Mouse (Mus musculus) brain, embryonic 14.5 days (tissue): ENCODE results near the gene Rps8. TPM values are rescaled to one million over a fixed set of nuclear protein-coding genes. Genes with fewer than 3 reads are reported as not detected.
A peak's percentile ranks its signal among the peaks of the same experiment; 100 is the strongest.
"Not testable (repeated sequence)": the region's sequence is repeated elsewhere in the genome, so short reads cannot be mapped to it uniquely, and the experiment has no call there.

Experiments
- DNase-seq: peaks from one replicate; pipeline ENCODE4 v3.0.0-alpha.2; 2011; ENCODE audit warnings: low read depth
- CTCF ChIP-seq: fragments of 200-500 bp; IDR thresholded peaks from 2 replicates; pipeline ENCODE4 v1.5.1; 2012; ENCODE audit warnings: inconsistent platforms, mild to moderate bottlenecking, moderate library complexity, borderline replicate concordance; ENCODE audit not compliant: insufficient read depth, insufficient read length; ENCODE audit errors: extremely low read depth
- POLR2A ChIP-seq: fragments of 200-500 bp; IDR thresholded peaks from 2 replicates; pipeline ENCODE4 v1.6.1; 2012; ENCODE audit warnings: mild to moderate bottlenecking, inconsistent platforms, borderline replicate concordance; ENCODE audit not compliant: poor library complexity, insufficient read depth, insufficient read length, severe bottlenecking; ENCODE audit errors: extremely low read depth
- polyA plus RNA-seq: library from polyadenylated mRNA; depleted of rRNA; stranded (reverse); fragments of >200 nt; gene quantifications from 2 replicates; pipeline ENCODE4 v1.2.3, GENCODE M21; 2012; rRNA removed

Rps8 gene
- 838 and 897 TPM in 2 replicates for polyA plus RNA-seq

DNA sequence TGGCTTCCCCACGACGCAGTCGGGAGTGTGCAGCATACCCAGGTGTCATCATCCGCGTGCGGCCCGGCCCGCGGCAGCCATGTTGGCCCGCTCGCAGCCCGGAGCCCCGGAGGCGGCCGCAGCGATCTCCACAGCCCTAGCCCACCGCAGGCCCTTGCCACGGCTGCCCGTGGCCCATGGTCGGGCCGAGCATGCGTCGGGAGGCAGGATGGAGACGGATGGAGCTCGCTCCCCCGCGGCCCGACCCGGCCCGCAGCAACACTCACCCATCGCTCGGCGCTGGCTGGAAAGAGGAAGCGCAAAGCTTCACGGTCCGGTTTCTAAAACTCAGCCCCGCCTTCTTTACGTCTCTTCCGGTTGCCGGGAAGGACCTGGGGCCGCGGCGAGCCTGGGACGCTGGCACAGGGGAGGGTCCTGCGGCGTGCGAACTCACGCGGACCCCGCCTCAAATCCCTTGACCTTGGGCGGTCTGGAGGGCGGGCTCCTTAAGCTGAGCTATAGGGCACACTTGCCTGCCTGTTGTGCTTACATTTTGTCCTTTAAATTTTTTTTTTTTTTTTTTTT lies at the start of gene Rps8:
Gene Rps8, minus strand, starts transcription at position 452 of the 564 bp plus-strand sequence.
- TF ChIP-seq POLR2A = peak; percentile 77; the same call in 1 of the 2 replicates
- TF ChIP-seq CTCF = no peak
- DNase-seq = peak; percentile 97

DNA sequence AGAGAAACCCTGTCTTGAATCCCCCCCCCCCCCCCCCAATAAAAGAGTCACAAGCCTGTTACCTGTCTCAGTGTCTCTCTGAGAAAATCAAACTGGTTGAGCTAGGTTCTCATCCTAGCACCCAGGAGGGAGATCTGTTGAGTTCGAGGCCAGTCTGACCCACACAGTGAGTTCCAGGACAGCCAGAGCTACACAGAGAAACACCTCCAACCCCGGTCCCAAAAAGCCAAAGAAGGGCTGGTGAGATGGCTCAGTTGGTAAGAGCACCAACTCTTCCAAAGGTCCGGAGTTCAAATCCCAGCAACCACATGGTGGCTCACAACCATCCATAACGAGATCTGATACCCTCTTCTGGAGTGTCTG lies 46.9 kb upstream of the Rps8 start:
- DNase-seq = no peak
- TF ChIP-seq CTCF = no peak

DNA sequence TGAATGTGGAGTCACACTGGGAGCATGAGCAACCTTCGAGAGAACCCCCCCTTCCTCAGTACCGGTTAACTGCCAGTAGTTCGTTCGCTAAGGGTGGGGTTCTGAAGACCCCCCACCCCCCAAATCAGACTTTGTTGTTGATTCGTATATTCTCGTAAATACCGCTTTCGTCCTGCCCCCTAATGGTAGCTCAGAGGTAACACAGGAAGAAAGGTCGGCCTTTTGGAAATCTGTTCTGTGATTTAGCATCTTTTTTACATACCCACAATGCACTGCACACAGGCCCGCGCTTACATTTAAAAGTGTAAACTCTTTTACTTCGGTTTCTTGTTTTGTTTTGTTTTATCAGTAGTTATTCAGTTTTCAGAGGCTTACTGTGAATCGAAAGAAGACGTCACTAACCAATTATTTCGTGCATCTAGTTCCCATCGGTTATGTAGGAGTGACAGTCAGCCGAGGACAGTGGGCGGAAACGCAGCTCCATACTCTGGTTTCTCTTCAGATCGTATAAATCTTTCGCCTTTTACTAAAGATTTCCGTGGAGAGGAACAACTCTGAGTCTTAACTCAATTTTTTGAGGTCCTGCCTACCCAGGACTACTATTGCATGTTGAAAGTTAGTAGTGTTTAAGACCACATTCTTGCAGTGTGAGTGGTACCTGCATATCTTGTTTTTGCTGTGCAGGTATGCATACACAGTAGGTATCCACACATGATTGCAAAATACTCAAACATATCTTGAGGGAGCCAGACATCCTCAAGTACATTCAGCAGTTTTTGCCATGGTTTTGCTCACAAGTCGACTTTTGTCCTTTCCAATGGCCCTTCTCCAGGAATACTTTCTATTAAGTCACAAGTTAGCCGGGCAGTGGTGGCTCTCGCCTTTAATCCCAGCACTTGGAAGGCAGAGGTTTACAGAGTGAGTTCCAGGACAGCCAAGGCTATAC lies 46.3 kb upstream of the Rps8 start:
- TF ChIP-seq POLR2A (peak; percentile 13; the same call in 1 of the 2 replicates), CTCF (peak; percentile 61; the same call in 1 of the 2 replicates)
- DNase-seq = peak; percentile 90

DNA sequence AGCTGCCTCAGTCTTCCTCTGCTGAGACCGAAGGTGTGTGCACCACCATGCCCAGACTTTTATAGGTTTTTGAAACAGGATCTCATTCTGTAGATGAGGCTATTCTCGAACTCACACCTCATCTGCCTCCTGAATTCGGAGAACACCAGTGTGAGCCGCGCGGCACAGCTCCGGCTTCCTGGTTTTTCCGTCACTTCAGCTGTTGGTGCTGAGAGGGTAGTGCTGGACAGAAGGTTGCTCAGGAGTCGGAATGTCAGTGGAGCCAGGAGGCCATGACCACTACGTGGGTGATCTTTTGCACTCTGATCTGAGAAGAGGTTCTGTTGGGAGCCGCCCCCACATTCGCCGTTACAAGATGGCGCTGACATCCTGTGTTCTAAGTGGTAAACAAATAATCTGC lies 35.8 kb upstream of the Rps8 start:
- DNase-seq = no peak
- TF ChIP-seq POLR2A = no peak
- no peak for TF ChIP-seq CTCF

DNA sequence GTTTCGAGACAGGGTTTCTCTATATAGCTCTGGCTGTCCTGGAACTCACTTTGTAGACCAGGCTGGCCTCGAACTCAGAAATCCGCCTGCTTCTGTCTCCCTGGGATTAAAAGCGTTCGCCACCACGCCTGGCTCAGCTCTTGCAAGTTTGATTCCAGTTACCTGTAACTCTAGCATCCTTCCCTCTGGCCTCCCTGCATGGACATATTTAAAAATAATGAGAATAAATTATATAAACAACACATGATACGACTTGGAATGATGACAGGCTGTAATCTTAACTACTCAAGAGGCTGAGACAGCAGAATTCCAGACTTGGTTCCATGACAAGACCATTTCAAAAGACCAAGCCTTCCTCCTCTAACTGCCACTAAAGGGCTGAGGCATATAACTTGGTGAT lies 34.6 kb upstream of the Rps8 start:
- peak; percentile 2 for DNase-seq
- no peak for TF ChIP-seq CTCF
- no peak for TF ChIP-seq POLR2A

DNA sequence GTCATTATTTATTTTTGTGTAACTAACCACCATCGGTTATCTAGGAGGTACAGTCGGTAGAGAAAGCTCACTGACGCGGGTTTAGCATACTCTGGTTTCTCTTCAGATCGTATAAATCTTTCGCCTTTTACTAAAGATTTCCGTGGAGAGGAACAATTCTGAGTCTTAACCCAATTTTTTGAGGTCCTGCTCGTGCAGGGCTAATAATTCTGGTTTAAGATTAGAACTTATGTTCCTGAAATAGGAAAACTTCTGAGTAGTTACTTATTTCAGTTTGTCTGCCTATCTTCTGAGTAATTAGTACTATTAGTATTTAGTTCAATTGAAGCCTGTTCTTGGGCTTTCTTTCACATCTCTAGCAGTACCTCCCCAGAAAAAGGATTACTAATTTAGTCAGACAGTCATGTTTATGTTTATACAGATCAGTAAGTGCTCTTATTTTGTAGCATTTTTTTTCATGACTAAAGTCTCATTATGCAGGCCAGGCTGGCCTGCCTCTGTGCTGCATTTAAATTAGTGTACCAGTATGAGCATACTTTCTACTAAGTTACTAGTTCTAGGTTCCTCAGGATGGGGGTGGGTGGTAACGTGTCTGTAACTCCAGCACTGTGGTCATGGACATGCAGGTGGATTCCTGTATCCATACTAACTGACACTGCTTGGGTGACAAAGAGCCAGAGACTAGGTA lies 34.0 kb upstream of the Rps8 start:
- DNase-seq = peak; percentile 91
- TF ChIP-seq CTCF (no peak), POLR2A (peak; percentile 80)

DNA sequence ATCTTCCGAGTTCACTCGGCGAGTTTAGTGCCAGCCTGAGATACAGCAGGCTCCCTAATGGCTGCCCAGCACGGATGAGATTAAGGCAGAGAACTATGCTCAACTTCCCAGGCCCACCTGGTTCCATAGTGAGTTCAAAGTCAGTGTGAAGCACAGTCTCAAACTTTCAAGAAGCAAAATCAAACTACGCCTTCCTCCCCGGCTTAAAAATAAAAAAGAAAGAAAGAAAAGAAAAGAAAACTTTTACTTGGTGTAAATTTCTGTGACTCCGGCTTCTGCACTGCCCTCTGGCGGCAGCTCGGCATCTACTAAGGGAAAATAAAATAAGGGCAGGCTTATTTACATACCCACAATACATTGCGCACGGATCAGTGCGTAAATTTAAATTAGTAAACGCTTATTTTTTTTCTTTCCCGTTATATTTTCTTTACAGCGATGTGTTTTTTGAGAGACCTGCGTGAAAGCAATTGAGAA lies 33.4 kb upstream of the Rps8 start:
- TF ChIP-seq POLR2A (no peak), CTCF (peak; percentile 84; the same call in 1 of the 2 replicates)
- peak; percentile 95 for DNase-seq

DNA sequence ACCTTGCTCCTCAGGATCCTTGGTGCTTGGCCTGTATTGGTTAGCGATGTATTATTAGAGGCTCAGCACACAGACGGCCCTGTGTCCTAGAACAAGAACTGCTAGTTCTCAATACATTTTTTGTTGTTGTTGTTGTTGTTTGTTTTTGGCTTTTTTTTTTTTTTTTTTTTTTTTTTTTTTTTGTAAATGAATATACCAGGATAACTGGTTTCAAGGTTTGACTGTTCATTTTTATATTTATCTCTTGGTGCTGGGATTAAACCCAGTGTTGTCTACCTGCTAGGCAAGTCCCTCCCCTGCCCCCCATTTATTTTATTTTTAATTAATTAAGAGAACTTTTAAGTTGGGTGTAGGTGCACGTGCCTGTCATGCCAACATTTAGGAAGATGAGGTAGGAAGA lies 32.9 kb upstream of the Rps8 start:
- no peak for TF ChIP-seq CTCF
- TF ChIP-seq POLR2A = no peak
- DNase-seq = no peak

DNA sequence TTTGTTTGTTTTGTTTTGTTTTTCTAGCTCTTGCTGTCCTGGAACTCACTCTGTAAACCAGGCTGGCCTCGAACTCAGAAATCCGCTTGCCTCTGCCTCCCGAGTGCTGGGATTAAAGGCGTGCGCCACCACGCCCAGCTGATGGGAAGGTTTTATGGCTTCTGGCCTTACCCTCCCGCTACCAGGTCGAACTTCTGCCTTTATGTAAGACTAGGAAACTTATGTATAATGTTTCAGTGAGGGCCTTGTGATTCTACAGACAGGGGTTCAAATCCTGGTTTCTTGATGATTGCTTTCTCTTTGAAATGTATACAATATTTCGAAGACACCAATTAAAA lies 26.7 kb upstream of the Rps8 start:
- DNase-seq = not testable (repeated sequence)

DNA sequence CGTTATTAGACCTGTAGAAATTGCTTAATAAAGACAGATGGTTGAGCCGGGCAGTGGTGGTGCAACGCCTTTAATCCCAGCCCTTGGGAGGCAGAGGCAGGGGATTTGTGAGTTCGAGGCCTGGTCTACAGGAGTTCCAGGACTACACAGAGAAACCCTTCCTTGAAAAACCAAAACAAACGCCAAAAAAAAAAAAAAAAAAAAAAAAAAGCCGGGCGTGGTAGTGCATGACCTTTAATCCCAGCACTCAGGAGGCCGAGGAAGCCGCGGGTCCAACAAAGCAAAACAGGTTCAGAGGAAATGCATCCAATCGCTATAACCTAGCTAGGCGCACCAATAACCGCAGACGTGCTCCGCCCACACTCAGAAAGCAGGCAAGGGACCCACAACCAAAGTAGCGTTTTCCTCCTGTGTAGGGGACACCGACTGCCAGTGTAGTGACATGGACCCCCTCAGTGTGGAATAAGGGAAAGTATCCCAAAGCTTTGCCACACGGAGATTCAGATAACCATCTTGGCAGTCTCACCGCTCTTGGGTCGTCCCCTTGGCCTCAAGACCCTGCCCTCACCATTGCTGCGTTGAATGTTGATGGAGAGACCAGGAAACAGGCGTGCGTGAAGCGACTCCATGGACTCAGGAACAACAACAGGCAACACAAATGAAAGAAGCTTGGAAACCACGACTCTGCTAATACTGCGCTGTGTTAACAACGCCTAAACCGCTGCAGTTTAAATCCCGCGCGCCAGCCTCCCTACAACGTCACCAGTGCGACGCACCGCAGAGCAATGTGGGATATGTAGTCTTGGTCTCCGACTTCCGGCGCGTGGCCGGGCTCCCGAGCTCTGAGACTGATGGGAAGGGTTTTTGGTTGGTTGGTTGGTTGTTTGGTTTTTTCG lies 26.1 kb upstream of the Rps8 start, which contains the start of gene Kif2c:
Gene Kif2c, minus strand, starts transcription at position 777 of the 896 bp plus-strand sequence.
- TF ChIP-seq CTCF = no peak
- peak; percentile 35; the same call in 1 of the 2 replicates for TF ChIP-seq POLR2A
- peak; percentile 97 for DNase-seq

DNA sequence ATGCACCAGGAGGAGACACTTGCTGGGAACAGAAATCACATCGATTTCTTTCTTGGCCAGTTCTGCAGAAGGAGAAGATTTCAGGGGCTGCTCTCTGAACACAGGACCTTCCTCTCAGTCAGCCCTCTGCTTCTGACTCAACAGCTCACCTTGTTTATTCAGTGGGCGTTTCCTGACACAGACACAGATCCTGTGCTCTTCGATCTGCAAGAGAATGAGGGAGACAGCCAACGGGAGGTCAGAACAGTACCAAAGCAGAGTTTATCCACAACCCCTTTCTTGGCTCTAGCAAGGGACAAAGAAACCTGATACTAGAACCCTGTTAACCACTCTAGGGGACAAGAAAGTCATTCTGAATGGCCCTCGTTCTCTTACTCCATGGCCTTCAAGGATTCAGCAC lies 13.9 kb upstream of the Rps8 start:
- no peak for TF ChIP-seq POLR2A
- TF ChIP-seq CTCF = no peak
- no peak for DNase-seq

DNA sequence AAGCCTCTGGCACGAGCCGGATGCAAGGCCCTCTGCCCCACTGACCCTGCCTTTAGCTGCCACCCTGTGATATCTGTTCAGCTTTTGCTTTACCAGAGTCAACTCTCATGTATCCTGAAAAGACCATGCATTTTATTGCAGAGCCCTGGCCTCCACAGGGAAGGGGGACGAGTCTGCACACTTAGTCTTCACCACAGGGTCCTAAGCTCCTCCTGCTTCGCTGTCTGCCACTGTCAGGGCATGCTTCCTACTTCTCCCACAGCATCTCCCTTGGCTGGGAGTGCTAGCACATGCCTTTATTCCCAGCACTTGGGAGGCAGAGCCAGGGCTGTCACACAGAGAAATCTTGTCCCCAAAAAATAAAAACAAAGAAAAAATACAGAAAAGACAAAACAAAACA lies 5.1 kb upstream of the Rps8 start:
- no peak for TF ChIP-seq POLR2A
- TF ChIP-seq CTCF = no peak
- peak; percentile 26 for DNase-seq
